Mouse (Mus musculus): ENCODE measurements around the gene St3gal3. TPM values are rescaled to one million over a fixed set of nuclear protein-coding genes. Genes with fewer than 3 reads are reported as not detected.

The St3gal3 gene
- polyA plus RNA-seq, 1 experiment from 2014 or later = 9.3 TPM

- 80% methylated on average over 4 of the region's 4 CpGs for WGBS
- Histone ChIP-seq H3K4me3 (replicated peaks; ENCODE audit: low read depth, low read length) (no peak overlapping the region), H3K27ac (replicated peaks; ENCODE audit: low read depth, low read length) (no peak overlapping the region), H3K4me2 (ENCODE audit: low read length) (no peak overlapping the region), H3K27me3 (ENCODE audit: control insufficient read depth, insufficient read depth, low read length) (no peaks in the 10 kb centered on the region), H3K4me1 (ENCODE audit: control insufficient read depth, insufficient read depth, low read length) (no peaks in the 10 kb centered on the region), H3K9me3 (ENCODE audit: control insufficient read depth, low read length) (no peaks in the 10 kb centered on the region), H3K36me3 (ENCODE audit: control insufficient read depth, insufficient read depth, low read length) (no peaks in the 10 kb centered on the region), H3K9ac (replicated peaks; ENCODE audit: low read length) (no peak overlapping the region)
- no peak for ATAC-seq (ENCODE audit: low FRiP score, low TSS enrichment)
- no peak for DNase-seq
Measured at GRCm38 (mm10) chr4:118085025-118085424, 49.7 kb downstream of the St3gal3 start.

GRCm38 (mm10) chr4:118083217-118083951 is 51.3 kb downstream of the St3gal3 start:
- H3K27ac ChIP-seq (replicated peaks; ENCODE audit: low read depth, low read length) = no peak overlapping the region
- WGBS = 38% methylated on average over 14 of the region's 14 CpGs

GRCm38 (mm10) chr4:118081608-118082331 is 52.9 kb downstream of the St3gal3 start:
- Histone ChIP-seq H3K27ac (replicated peaks; ENCODE audit: low read depth, low read length) (no peak overlapping the region), H3K27me3 (ENCODE audit: control insufficient read depth, insufficient read depth, low read length) (no peaks in the 10 kb centered on the region), H3K4me3 (replicated peaks; ENCODE audit: low read depth, low read length) (no peak overlapping the region), H3K9me3 (ENCODE audit: control insufficient read depth, low read length) (no peaks in the 10 kb centered on the region), H3K4me1 (ENCODE audit: control insufficient read depth, insufficient read depth, low read length) (no peaks in the 10 kb centered on the region), H3K9ac (replicated peaks; ENCODE audit: low read length) (no peak overlapping the region), H3K4me2 (ENCODE audit: low read length) (no peak overlapping the region), H3K36me3 (ENCODE audit: control insufficient read depth, insufficient read depth, low read length) (no peaks in the 10 kb centered on the region)
- 74% methylated on average over 18 of the region's 18 CpGs for WGBS
- ATAC-seq (ENCODE audit: low FRiP score, low TSS enrichment) = no peak
- no peak for DNase-seq

More at GRCm38 (mm10) chr4:118083217-118083951, 51.3 kb downstream of the St3gal3 start:
- Histone ChIP-seq H3K4me1 (ENCODE audit: control insufficient read depth, insufficient read depth, low read length) (no peaks in the 10 kb centered on the region), H3K4me2 (ENCODE audit: low read length) (no peak overlapping the region), H3K36me3 (ENCODE audit: control insufficient read depth, insufficient read depth, low read length) (no peaks in the 10 kb centered on the region), H3K27me3 (ENCODE audit: control insufficient read depth, insufficient read depth, low read length) (no peaks in the 10 kb centered on the region), H3K9me3 (ENCODE audit: control insufficient read depth, low read length) (no peaks in the 10 kb centered on the region), H3K9ac (replicated peaks; ENCODE audit: low read length) (no peak overlapping the region), H3K4me3 (replicated peaks; ENCODE audit: low read depth, low read length) (no peak overlapping the region)
- DNase-seq = peak; percentile 96
- ATAC-seq (ENCODE audit: low FRiP score, low TSS enrichment) = peak; percentile 89

- Histone ChIP-seq H3K4me2 (ENCODE audit: low read length) (no peak overlapping the region), H3K36me3 (ENCODE audit: control insufficient read depth, insufficient read depth, low read length) (no peaks in the 10 kb centered on the region), H3K9ac (replicated peaks; ENCODE audit: low read length) (no peak overlapping the region), H3K4me3 (replicated peaks; ENCODE audit: low read depth, low read length) (no peak overlapping the region), H3K9me3 (ENCODE audit: control insufficient read depth, low read length) (no peaks in the 10 kb centered on the region), H3K27ac (replicated peaks; ENCODE audit: low read depth, low read length) (no peak overlapping the region), H3K27me3 (ENCODE audit: control insufficient read depth, insufficient read depth, low read length) (no peaks in the 10 kb centered on the region), H3K4me1 (ENCODE audit: control insufficient read depth, insufficient read depth, low read length) (no peaks in the 10 kb centered on the region)
- ATAC-seq (ENCODE audit: low FRiP score, low TSS enrichment) (no peak), DNase-seq (no peak)
- 72% methylated on average over 8 of the region's 8 CpGs for WGBS
Measured at GRCm38 (mm10) chr4:118080481-118080880, 54.2 kb downstream of the St3gal3 start.

DNA sequence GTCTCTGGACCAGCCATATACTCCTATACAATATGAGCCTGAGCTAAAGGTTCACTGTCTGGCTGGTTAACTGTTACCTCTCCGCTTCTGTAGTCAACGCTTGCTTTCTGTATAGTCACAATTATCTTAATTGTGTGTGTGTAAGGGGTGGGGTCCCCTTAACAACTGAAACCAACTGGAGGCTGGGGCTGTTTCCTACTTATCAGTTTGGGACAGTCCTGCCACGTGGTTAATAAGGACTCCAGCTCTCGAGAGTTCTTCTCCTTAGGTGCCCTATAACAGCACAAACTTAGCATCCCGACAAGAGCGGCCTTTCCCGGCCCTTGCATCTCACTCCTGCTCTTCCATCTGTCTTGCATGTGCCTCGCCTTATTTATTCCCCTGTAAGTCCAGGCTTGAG is 55.5 kb downstream of the St3gal3 start:
- H3K9ac ChIP-seq (replicated peaks; ENCODE audit: low read length) = no peak overlapping the region
- no peaks in the 10 kb centered on the region for H3K4me1 ChIP-seq (ENCODE audit: control insufficient read depth, insufficient read depth, low read length)
- no peak for DNase-seq
- 93% methylated on average over 8 of the region's 8 CpGs for WGBS
- H3K4me2 ChIP-seq (ENCODE audit: low read length) = no peak overlapping the region
- H3K9me3 ChIP-seq (ENCODE audit: control insufficient read depth, low read length) = no peaks in the 10 kb centered on the region
- no peaks in the 10 kb centered on the region for H3K27me3 ChIP-seq (ENCODE audit: control insufficient read depth, insufficient read depth, low read length)
- ATAC-seq (ENCODE audit: low FRiP score, low TSS enrichment) = no peak
- no peak overlapping the region for H3K4me3 ChIP-seq (replicated peaks; ENCODE audit: low read depth, low read length)
- H3K36me3 ChIP-seq (ENCODE audit: control insufficient read depth, insufficient read depth, low read length) = no peaks in the 10 kb centered on the region
- no peak overlapping the region for H3K27ac ChIP-seq (replicated peaks; ENCODE audit: low read depth, low read length)

GRCm38 (mm10) chr4:118078576-118078975 is 56.1 kb downstream of the St3gal3 start:
- 86% methylated on average over 9 of the region's 9 CpGs for WGBS
- no peaks in the 10 kb centered on the region for H3K9me3 ChIP-seq (ENCODE audit: control insufficient read depth, low read length)
- no peaks in the 10 kb centered on the region for H3K4me1 ChIP-seq (ENCODE audit: control insufficient read depth, insufficient read depth, low read length)
- DNase-seq (no peak), ATAC-seq (ENCODE audit: low FRiP score, low TSS enrichment) (no peak)
- no peak overlapping the region for H3K9ac ChIP-seq (replicated peaks; ENCODE audit: low read length)
- no peak overlapping the region for H3K27ac ChIP-seq (replicated peaks; ENCODE audit: low read depth, low read length)
- no peaks in the 10 kb centered on the region for H3K36me3 ChIP-seq (ENCODE audit: control insufficient read depth, insufficient read depth, low read length)
- H3K4me2 ChIP-seq (ENCODE audit: low read length) = no peak overlapping the region
- H3K4me3 ChIP-seq (replicated peaks; ENCODE audit: low read depth, low read length) = no peak overlapping the region
- no peaks in the 10 kb centered on the region for H3K27me3 ChIP-seq (ENCODE audit: control insufficient read depth, insufficient read depth, low read length)

GRCm38 (mm10) chr4:118077293-118077752 is 57.4 kb downstream of the St3gal3 start:
- no peaks in the 10 kb centered on the region for H3K9me3 ChIP-seq (ENCODE audit: control insufficient read depth, low read length)
- WGBS = 42% methylated on average over 12 of the region's 12 CpGs
- DNase-seq (peak; percentile 28), ATAC-seq (ENCODE audit: low FRiP score, low TSS enrichment) (no peak)
- no peak overlapping the region for H3K27ac ChIP-seq (replicated peaks; ENCODE audit: low read depth, low read length)
- H3K4me2 ChIP-seq (ENCODE audit: low read length) = no peak overlapping the region
- H3K4me3 ChIP-seq (replicated peaks; ENCODE audit: low read depth, low read length) = no peak overlapping the region
- no peaks in the 10 kb centered on the region for H3K27me3 ChIP-seq (ENCODE audit: control insufficient read depth, insufficient read depth, low read length)
- no peaks in the 10 kb centered on the region for H3K36me3 ChIP-seq (ENCODE audit: control insufficient read depth, insufficient read depth, low read length)
- H3K9ac ChIP-seq (replicated peaks; ENCODE audit: low read length) = no peak overlapping the region
- no peaks in the 10 kb centered on the region for H3K4me1 ChIP-seq (ENCODE audit: control insufficient read depth, insufficient read depth, low read length)

DNA sequence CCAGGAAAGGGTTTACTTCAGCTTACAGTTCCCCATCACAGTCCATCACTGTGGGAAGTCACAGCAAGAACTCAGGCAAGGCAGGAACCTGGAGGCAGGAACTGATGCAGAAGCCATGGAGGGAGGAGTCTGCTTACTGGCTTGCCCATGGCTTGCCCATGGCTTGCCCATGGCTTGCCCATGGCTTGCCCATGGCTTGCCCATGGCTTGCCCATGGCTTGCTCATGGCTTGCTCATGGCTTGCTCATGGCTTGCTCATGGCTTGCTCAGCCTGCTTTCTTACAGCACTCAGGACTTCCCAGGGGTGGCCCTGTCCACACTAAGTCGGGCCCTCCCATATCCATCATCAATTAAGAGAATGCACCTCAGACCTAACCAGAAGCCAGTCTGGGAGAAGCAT is 58.1 kb downstream of the St3gal3 start:
- Histone ChIP-seq H3K9ac (replicated peaks; ENCODE audit: low read length) (no peak overlapping the region), H3K36me3 (ENCODE audit: control insufficient read depth, insufficient read depth, low read length) (no peaks in the 10 kb centered on the region), H3K9me3 (ENCODE audit: control insufficient read depth, low read length) (no peaks in the 10 kb centered on the region), H3K4me1 (ENCODE audit: control insufficient read depth, insufficient read depth, low read length) (0 out of 2 replicates have a peak, but pooled peaks cover 6% of the 10 kb centered on the region), H3K4me3 (replicated peaks; ENCODE audit: low read depth, low read length) (no peak overlapping the region), H3K4me2 (ENCODE audit: low read length) (no peak overlapping the region), H3K27ac (replicated peaks; ENCODE audit: low read depth, low read length) (no peak overlapping the region), H3K27me3 (ENCODE audit: control insufficient read depth, insufficient read depth, low read length) (no peaks in the 10 kb centered on the region)
- no peak for ATAC-seq (ENCODE audit: low FRiP score, low TSS enrichment)
- DNase-seq = no peak
- 97% methylated on average over 1 of the region's 1 CpGs for WGBS
